Mouse (Mus musculus): ENCODE data around the gene Map3k1. TPM values are rescaled to one million over a fixed set of nuclear protein-coding genes. Genes with fewer than 3 reads are reported as not detected.
A peak's percentile ranks its signal among the peaks of the same experiment; 100 is the strongest.

The Map3k1 gene
- total and polyA plus RNA-seq, 3 experiments = 10.7 to 48.7 (median 13.4) TPM

- no peak for TF ChIP-seq EP300 (IDR thresholded peaks at IDR 0.05; ENCODE audit: low read length)
- no peak for TF ChIP-seq CHD2 (IDR thresholded peaks at IDR 0.05; ENCODE audit: low read length)
- no peak for TF ChIP-seq SMC3 (IDR thresholded peaks at IDR 0.05; ENCODE audit: low read depth, low read length)
- no peak for TF ChIP-seq USF2 (conservative IDR thresholded peaks at IDR 0.05; ENCODE audit: low read depth, low read length)
- no peak for TF ChIP-seq RAD21 (IDR thresholded peaks at IDR 0.05; ENCODE audit: low read depth, low read length)
- no peak for TF ChIP-seq GABPA (IDR thresholded peaks at IDR 0.05; ENCODE audit: insufficient replicate concordance, low read depth, low read length)
- TF ChIP-seq PAX5 (IDR thresholded peaks at IDR 0.05; ENCODE audit: low read length) = no peak
- TF ChIP-seq MAFK (IDR thresholded peaks at IDR 0.05; ENCODE audit: insufficient replicate concordance, low read length) = no peak
- TF ChIP-seq JUND (conservative IDR thresholded peaks at IDR 0.05; ENCODE audit: low read depth, low read length) = no peak
- no peak for TF ChIP-seq MEF2A (IDR thresholded peaks at IDR 0.05; ENCODE audit: borderline replicate concordance, low read depth, low read length)
- TF ChIP-seq RCOR1 (conservative IDR thresholded peaks at IDR 0.05; ENCODE audit: low read depth, low read length) = no peak
- no peak for TF ChIP-seq ZC3H11A (IDR thresholded peaks at IDR 0.05; ENCODE audit: low read depth, low read length)
- 0 out of 2 replicates have a peak, but pooled peaks have one; percentile 51 for TF ChIP-seq SIN3A (IDR thresholded peaks at IDR 0.05; ENCODE audit: low read length)
- TF ChIP-seq MXI1 (IDR thresholded peaks at IDR 0.05; ENCODE audit: low read depth, low read length) = 0 out of 2 replicates have a peak, but pooled peaks have one; percentile 23
- Histone ChIP-seq H3K27me3 (replicated peaks) (no peaks in the 10 kb centered on the region), H3K4me3 (replicated peaks in 1 of 3; ENCODE audit: low read depth in 2 of 3, low read length in 2 of 3, poor library complexity in 1 of 3) (no peak overlapping the region), H3K27ac (ENCODE audit: insufficient read depth, low read depth) (peak overlapping the region; percentile 28; the same call in 1 of the 2 replicates), H3K79me2 (replicated peaks; ENCODE audit: control insufficient read depth, extremely low read depth, insufficient read depth, poor library complexity, severe bottlenecking) (peaks cover 89% of the 10 kb centered on the region), H3K4me1 (ENCODE audit: control insufficient read depth in 1 of 2, insufficient read depth in 2 of 2) (peaks cover 51 to 89% of the 10 kb centered on the region in 2 experiments), H3K9ac (ENCODE audit: insufficient read depth, low read depth) (peak overlapping the region; percentile 15; the same call in 1 of the 2 replicates), H3K9me3 (replicated peaks; ENCODE audit: low read length) (no peaks in the 10 kb centered on the region), H3K4me2 (ENCODE audit: insufficient read depth, low read depth, poor library complexity, severe bottlenecking) (peak overlapping the region; percentile 53), H3K36me3 (replicated peaks in 1 of 2; ENCODE audit: control insufficient read depth in 1 of 2, insufficient read depth in 1 of 2, low read length in 1 of 2) (peaks cover 0 to 37% of the 10 kb centered on the region in 2 experiments)
- in situ Hi-C loops (cut with MboI; ENCODE audit: low pct_ligation_motif_present, low pct_unique_long_range_greater_than_20kb, low sequenced_read_pairs) = no loop called here
- dilution Hi-C loops (cut with MboI; ENCODE audit: extremely low pct_ligation_motif_present, extremely low pct_unique_long_range_greater_than_20kb, low sequenced_read_pairs) = no loop called here
- no peak for DNase-seq (ENCODE audit: extremely low read depth)
Observed at GRCm38 (mm10) chr13:111800866-111801265, 7.9 kb downstream of the Map3k1 start.

GRCm38 (mm10) chr13:111798044-111798443 is 10.7 kb downstream of the Map3k1 start:
- no peak overlapping the region for H3K4me3 ChIP-seq (replicated peaks in 1 of 3; ENCODE audit: low read depth in 2 of 3, low read length in 2 of 3, poor library complexity in 1 of 3)
- no peaks in the 10 kb centered on the region for H3K27me3 ChIP-seq (replicated peaks)
- no peak for DNase-seq (ENCODE audit: extremely low read depth)
- in situ Hi-C loops (cut with MboI; ENCODE audit: low pct_ligation_motif_present, low pct_unique_long_range_greater_than_20kb, low sequenced_read_pairs) (loop anchor here (25.0 kb wide), 1 partner anchor 739 kb away; no protein-coding TSS in a partner anchor), dilution Hi-C loops (cut with MboI; ENCODE audit: extremely low pct_ligation_motif_present, extremely low pct_unique_long_range_greater_than_20kb, low sequenced_read_pairs) (loop anchor here (25.0 kb wide), 1 partner anchor 439 kb away; no protein-coding TSS in a partner anchor)
- TF ChIP-seq JUN (IDR thresholded peaks at IDR 0.05; ENCODE audit: insufficient read depth, low read depth, low read length) (no peak), POLR2AphosphoS2 (IDR thresholded peaks at IDR 0.05; ENCODE audit: low read depth, low read length) (no peak), BHLHE40 (IDR thresholded peaks at IDR 0.05; ENCODE audit: low read depth, low read length) (0 out of 2 replicates have a peak, but pooled peaks have one; percentile 29), MXI1 (IDR thresholded peaks at IDR 0.05; ENCODE audit: low read depth, low read length) (0 out of 2 replicates have a peak, but pooled peaks have one; percentile 25)
- H3K9me3 ChIP-seq (replicated peaks; ENCODE audit: low read length) = no peaks in the 10 kb centered on the region
- H3K27ac ChIP-seq (ENCODE audit: insufficient read depth, low read depth) = peak overlapping the region; percentile 45
- peaks cover 88% of the 10 kb centered on the region for H3K79me2 ChIP-seq (replicated peaks; ENCODE audit: control insufficient read depth, extremely low read depth, insufficient read depth, poor library complexity, severe bottlenecking)
- H3K4me2 ChIP-seq (ENCODE audit: insufficient read depth, low read depth, poor library complexity, severe bottlenecking) = peak overlapping the region; percentile 70
- no peak overlapping the region for H3K9ac ChIP-seq (ENCODE audit: insufficient read depth, low read depth)
- H3K36me3 ChIP-seq (replicated peaks in 1 of 2; ENCODE audit: control insufficient read depth in 1 of 2, insufficient read depth in 1 of 2, low read length in 1 of 2) = peaks cover 0 to 52% of the 10 kb centered on the region in 2 experiments
- peaks cover 53 to 94% of the 10 kb centered on the region in 2 experiments for H3K4me1 ChIP-seq (ENCODE audit: control insufficient read depth in 1 of 2, insufficient read depth in 2 of 2)
